Mouse (Mus musculus) CH12.LX (cell line): ENCODE results near the gene Mrpl55.
"Not testable (repeated sequence)": the region's sequence is repeated elsewhere in the genome, so short reads cannot be mapped to it uniquely, and the experiment has no call there.

ENCODE experiments used
- CTCF ChIP-seq, 2 experiments: IDR thresholded peaks in 1 of 2; conservative IDR thresholded peaks in 1 of 2; 2 replicates each; pipeline ENCODE4 v1.5.1; 2011 to 2012; ENCODE audit warnings: low read depth in 2 of 2, low read length in 2 of 2, improper control_type of control experiment in 1 of 2, inconsistent platforms in 1 of 2, mild to moderate bottlenecking in 1 of 2, moderate library complexity in 1 of 2
- EP300 ChIP-seq: IDR thresholded peaks from 2 replicates; pipeline ENCODE4 v1.6.1; 2011; ENCODE audit warnings: low read length, improper control_type of control experiment
- POLR2A ChIP-seq: IDR thresholded peaks from 2 replicates; pipeline ENCODE4 v1.6.1; 2011; ENCODE audit warnings: low read depth, mild to moderate bottlenecking, improper control_type of control experiment, low read length

GRCm38 (mm10) chr11:59212320-59212719 is 10.0 kb downstream of the Mrpl55 start:
- not testable (repeated sequence) for TF ChIP-seq CTCF (conservative IDR thresholded peaks at IDR 0.05 in 1 of 2, IDR thresholded peaks at IDR 0.05 in 1 of 2; ENCODE audit: low read depth in 2 of 2, low read length in 2 of 2); POLR2A; EP300
